Mouse (Mus musculus) limb, embryonic 15.5 days (tissue): ENCODE results near the gene Atp6v0d1. TPM values are rescaled to one million over a fixed set of nuclear protein-coding genes. Genes with fewer than 3 reads are reported as not detected.

ENCODE experiments used
- ATAC-seq: fragments of 200-750 bp; cut with Nextera tagmentation; 2 replicates; pipeline ENCODE4 v1.8.0; 2017; ENCODE audit warnings: low read depth, moderate TSS enrichment; ENCODE audit not compliant: insufficient number of reproducible peaks, low FRiP score, low TSS enrichment
- H3K27ac ChIP-seq: fragments of 300-500 bp; sonication (generic); 2 replicates; pipeline ENCODE4 v1.5.1; 2015; ENCODE audit warnings: moderate library complexity, mild to moderate bottlenecking, inconsistent platforms
- H3K27me3 ChIP-seq: fragments of 300-500 bp; sonication (generic); 2 replicates; pipeline ENCODE4 v1.6.1; 2015; ENCODE audit warnings: inconsistent platforms
- H3K36me3 ChIP-seq: fragments of 300-500 bp; sonication (generic); 2 replicates; pipeline ENCODE4 v1.6.1; 2015; ENCODE audit warnings: inconsistent platforms
- H3K4me1 ChIP-seq: fragments of 300-500 bp; sonication (generic); 2 replicates; pipeline ENCODE4 v1.6.1; 2015; ENCODE audit warnings: inconsistent platforms
- H3K4me2 ChIP-seq: fragments of 300-500 bp; sonication (generic); 2 replicates; pipeline ENCODE4 v1.6.1; 2015; ENCODE audit warnings: mild to moderate bottlenecking, inconsistent platforms
- H3K4me3 ChIP-seq: fragments of 300-500 bp; sonication (generic); 2 replicates; pipeline ENCODE4 v1.5.1; 2015; ENCODE audit warnings: mild to moderate bottlenecking, inconsistent platforms
- H3K9ac ChIP-seq: fragments of 300-500 bp; sonication (generic); 2 replicates; pipeline ENCODE4 v1.6.1; 2015; ENCODE audit warnings: inconsistent platforms
- H3K9me3 ChIP-seq: fragments of 300-500 bp; sonication (generic); 2 replicates; pipeline ENCODE4 v1.6.1; 2016; ENCODE audit warnings: inconsistent platforms
- WGBS: fragments of 180-500 bp; shearing (Covaris S2); methylation state at CpG from one replicate; pipeline ENCODE4 v1.1.7; 2015; 5-methylcytosine and 5-hydroxymethylcytosine counted together
- polyA plus RNA-seq: library from polyadenylated mRNA; unstranded; fragments of >200 nt; fragmentation: Nextera tagmentation; extraction: Ambion mirVana; gene quantifications from 2 replicates; pipeline ENCODE4 v1.2.1, GENCODE M21; 2015

The Atp6v0d1 gene
- polyA plus RNA-seq, 1 experiment from 2014 or later = 97.4 TPM

- WGBS = 13% methylated on average over 12 of the region's 12 CpGs
- Histone ChIP-seq H3K27ac (no peak overlapping the region), H3K36me3 (no peaks in the 10 kb centered on the region), H3K9me3 (no peaks in the 10 kb centered on the region), H3K4me2 (peak overlapping the region; percentile 40), H3K9ac (no peak overlapping the region), H3K4me3 (no peak overlapping the region), H3K4me1 (peaks cover 33% of the 10 kb centered on the region), H3K27me3 (peaks cover 20% of the 10 kb centered on the region)
- no peak for ATAC-seq
Measured at GRCm38 (mm10) chr8:105516018-105516645, 49.7 kb downstream of the Atp6v0d1 start.

DNA sequence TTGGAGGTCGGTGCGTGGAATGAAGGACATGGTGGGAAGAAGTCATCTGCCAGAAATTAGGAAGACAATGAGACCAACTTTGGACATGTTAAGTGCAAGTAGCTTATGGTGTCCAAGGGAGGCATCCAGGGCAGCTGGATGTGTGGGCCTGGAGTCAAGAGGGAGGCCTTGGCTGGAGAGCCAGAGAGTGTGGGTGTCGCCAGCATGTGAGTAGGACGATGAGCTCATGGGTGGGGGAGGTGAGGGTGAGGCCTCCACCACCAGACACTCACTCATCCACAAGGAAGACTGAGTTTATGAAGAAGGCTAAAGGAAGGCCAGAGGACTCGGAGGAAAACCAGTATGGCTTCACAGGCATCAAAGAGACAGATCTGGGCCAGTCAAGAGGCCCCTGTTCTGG lies 51.2 kb downstream of the Atp6v0d1 start:
- Histone ChIP-seq H3K36me3 (no peaks in the 10 kb centered on the region), H3K4me1 (peaks cover 35% of the 10 kb centered on the region), H3K4me3 (no peak overlapping the region), H3K27ac (no peak overlapping the region; the same call in 1 of the 2 replicates), H3K27me3 (peaks cover 20% of the 10 kb centered on the region), H3K9me3 (no peaks in the 10 kb centered on the region), H3K9ac (no peak overlapping the region), H3K4me2 (no peak overlapping the region)
- WGBS = 65% methylated on average over 5 of the region's 5 CpGs
- no peak for ATAC-seq

GRCm38 (mm10) chr8:105514194-105514593 lies 51.7 kb downstream of the Atp6v0d1 start:
- no peak overlapping the region for H3K4me3 ChIP-seq
- no peaks in the 10 kb centered on the region for H3K9me3 ChIP-seq
- peaks cover 35% of the 10 kb centered on the region for H3K4me1 ChIP-seq
- H3K4me2 ChIP-seq = no peak overlapping the region
- H3K27me3 ChIP-seq = peaks cover 20% of the 10 kb centered on the region
- H3K27ac ChIP-seq = no peak overlapping the region
- no peak overlapping the region for H3K9ac ChIP-seq
- no peak for ATAC-seq
- 76% methylated on average over 6 of the region's 6 CpGs for WGBS
- H3K36me3 ChIP-seq = no peaks in the 10 kb centered on the region

GRCm38 (mm10) chr8:105509997-105510735 lies 55.7 kb downstream of the Atp6v0d1 start:
- Histone ChIP-seq H3K36me3 (no peaks in the 10 kb centered on the region), H3K4me1 (peaks cover 20% of the 10 kb centered on the region), H3K27ac (peak overlapping the region; percentile 38), H3K4me3 (no peak overlapping the region), H3K9ac (no peak overlapping the region), H3K9me3 (no peaks in the 10 kb centered on the region), H3K27me3 (no peaks in the 10 kb centered on the region), H3K4me2 (no peak overlapping the region)
- no peak for ATAC-seq
- 19% methylated on average over 12 of the region's 12 CpGs for WGBS

GRCm38 (mm10) chr8:105508758-105509157 lies 57.1 kb downstream of the Atp6v0d1 start:
- no peak overlapping the region for H3K9ac ChIP-seq
- H3K4me3 ChIP-seq = no peak overlapping the region
- H3K27ac ChIP-seq = 0 out of 2 replicates have a peak overlapping the region, but pooled peaks have one; percentile 33
- no peak overlapping the region for H3K4me2 ChIP-seq
- H3K27me3 ChIP-seq = no peaks in the 10 kb centered on the region
- H3K9me3 ChIP-seq = no peaks in the 10 kb centered on the region
- H3K4me1 ChIP-seq = peaks cover 20% of the 10 kb centered on the region
- no peak for ATAC-seq
- 28% methylated on average over 1 of the region's 2 CpGs for WGBS
- H3K36me3 ChIP-seq = no peaks in the 10 kb centered on the region

DNA sequence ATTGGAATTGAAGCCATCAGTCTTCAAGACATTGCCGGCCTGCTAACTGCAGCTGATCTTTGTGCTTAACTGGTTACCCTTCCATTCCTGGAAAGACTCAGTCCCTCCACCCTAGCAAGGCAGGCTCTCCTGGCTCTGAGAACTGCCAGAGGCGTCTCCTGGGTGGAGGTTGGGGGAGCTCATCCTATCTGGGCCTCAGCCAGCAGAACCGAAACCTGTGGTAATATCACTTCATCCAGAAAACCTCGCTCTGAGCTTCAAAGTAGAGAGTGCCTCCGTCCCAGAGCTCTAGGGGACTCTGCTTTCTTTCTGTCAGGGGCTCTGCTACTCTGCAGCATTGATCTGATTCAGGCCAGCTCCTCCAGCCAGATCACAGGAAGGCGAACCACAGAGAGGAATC lies 58.9 kb downstream of the Atp6v0d1 start:
- ATAC-seq = no peak
- Histone ChIP-seq H3K27ac (no peak overlapping the region), H3K27me3 (no peaks in the 10 kb centered on the region), H3K9ac (no peak overlapping the region), H3K9me3 (no peaks in the 10 kb centered on the region), H3K36me3 (no peaks in the 10 kb centered on the region), H3K4me1 (peaks cover 20% of the 10 kb centered on the region), H3K4me3 (no peak overlapping the region), H3K4me2 (no peak overlapping the region)
- WGBS = 58% methylated on average over 6 of the region's 6 CpGs

DNA sequence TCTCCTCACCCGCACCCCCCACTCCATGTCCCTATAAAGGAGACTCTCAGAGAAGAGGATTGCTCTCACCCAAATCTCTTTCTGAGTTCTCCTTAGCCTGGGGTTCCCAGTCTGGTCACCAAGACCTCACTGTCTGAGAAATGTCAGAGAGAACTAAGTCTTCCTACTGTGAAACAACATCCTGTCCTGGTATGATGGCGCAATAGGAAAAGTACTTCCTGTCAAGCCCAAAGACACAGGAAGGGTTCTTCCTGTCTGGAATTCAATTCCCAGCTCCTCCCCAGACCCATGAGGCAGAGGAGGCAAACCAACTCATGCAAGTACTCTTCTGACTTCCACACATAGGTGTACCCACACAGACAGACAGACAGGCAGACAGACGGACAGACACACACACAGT lies 61.2 kb downstream of the Atp6v0d1 start:
- no peak overlapping the region for H3K9ac ChIP-seq
- no peak for ATAC-seq
- 92% methylated on average over 3 of the region's 3 CpGs for WGBS
- no peak overlapping the region for H3K4me3 ChIP-seq
- H3K4me1 ChIP-seq = peaks cover 14% of the 10 kb centered on the region
- H3K9me3 ChIP-seq = no peaks in the 10 kb centered on the region
- H3K27ac ChIP-seq = no peak overlapping the region
- H3K36me3 ChIP-seq = no peaks in the 10 kb centered on the region
- no peak overlapping the region for H3K4me2 ChIP-seq
- H3K27me3 ChIP-seq = no peaks in the 10 kb centered on the region

GRCm38 (mm10) chr8:105499787-105500186 lies 66.1 kb downstream of the Atp6v0d1 start:
- no peak overlapping the region for H3K27ac ChIP-seq
- no peaks in the 10 kb centered on the region for H3K9me3 ChIP-seq
- WGBS = 72% methylated on average over 12 of the region's 12 CpGs
- no peak for ATAC-seq
- H3K4me2 ChIP-seq = no peak overlapping the region
- no peaks in the 10 kb centered on the region for H3K36me3 ChIP-seq
- H3K4me3 ChIP-seq = no peak overlapping the region
- H3K4me1 ChIP-seq = peaks cover 17% of the 10 kb centered on the region
- H3K27me3 ChIP-seq = no peaks in the 10 kb centered on the region
- no peak overlapping the region for H3K9ac ChIP-seq

- under 1% methylated on average over 68 of the region's 68 CpGs for WGBS
- Histone ChIP-seq H3K4me3 (peak within 1 kb of the TSS; percentile 83), H3K9ac (peak within 1 kb of the TSS; percentile 91), H3K27ac (peak within 1 kb of the TSS; percentile 89), H3K9me3 (no peaks in the 10 kb centered on the region), H3K4me1 (peaks cover 21% of the 10 kb centered on the region), H3K36me3 (no peaks in the 10 kb centered on the region), H3K4me2 (peak within 1 kb of the TSS; percentile 84), H3K27me3 (no peaks in the 10 kb centered on the region)
- peak; percentile 76 for ATAC-seq
Measured at GRCm38 (mm10) chr8:105496439-105497180, 69.2 kb downstream of the Atp6v0d1 start, which contains the start of gene Zdhhc1. TSS of gene Zdhhc1 (minus strand) at chr8:105496902.

GRCm38 (mm10) chr8:105495350-105496302 lies 70.2 kb downstream of the Atp6v0d1 start:
- Histone ChIP-seq H3K27me3 (no peaks in the 10 kb centered on the region), H3K9ac (peak overlapping the region; percentile 91; the same call in 1 of the 2 replicates), H3K4me2 (peak overlapping the region; percentile 84), H3K4me1 (peaks cover 21% of the 10 kb centered on the region), H3K9me3 (no peaks in the 10 kb centered on the region), H3K27ac (peak overlapping the region; percentile 89; the same call in 1 of the 2 replicates), H3K4me3 (peak overlapping the region; percentile 83), H3K36me3 (no peaks in the 10 kb centered on the region)
- ATAC-seq = no peak
- WGBS = 33% methylated on average over 17 of the region's 17 CpGs

DNA sequence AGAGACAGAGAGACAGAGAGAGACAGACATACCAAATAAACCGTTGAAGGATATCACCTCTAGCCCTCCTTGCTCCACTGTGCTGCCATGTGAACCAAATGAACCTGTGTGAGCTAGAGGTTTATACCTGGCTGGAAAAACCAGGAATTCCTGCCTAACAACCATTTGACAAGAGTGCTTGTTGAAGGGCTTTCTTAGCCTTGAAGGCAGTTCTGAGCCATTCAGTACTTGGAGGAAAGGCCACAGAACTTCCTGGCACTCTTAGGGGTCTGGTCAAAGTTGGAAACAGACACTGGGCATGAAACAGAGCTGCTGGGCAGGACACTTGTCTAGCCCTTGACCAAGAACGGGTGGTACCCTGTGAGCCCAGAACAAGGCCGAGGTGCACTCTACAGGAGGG lies 71.3 kb downstream of the Atp6v0d1 start:
- no peak overlapping the region; the same call in 1 of the 2 replicates for H3K27ac ChIP-seq
- H3K27me3 ChIP-seq = no peaks in the 10 kb centered on the region
- no peaks in the 10 kb centered on the region for H3K36me3 ChIP-seq
- no peak for ATAC-seq
- H3K4me1 ChIP-seq = peaks cover 21% of the 10 kb centered on the region
- H3K4me2 ChIP-seq = no peak overlapping the region
- 72% methylated on average over 3 of the region's 3 CpGs for WGBS
- no peak overlapping the region for H3K9ac ChIP-seq
- no peaks in the 10 kb centered on the region for H3K9me3 ChIP-seq
- H3K4me3 ChIP-seq = no peak overlapping the region
